Mouse (Mus musculus) MEL (cell line): Measurements from ENCODE around the gene Mtg2.

ENCODE experiments used
- CTCF ChIP-seq, 3 experiments: IDR thresholded peaks in 2 of 3; conservative IDR thresholded peaks in 1 of 3; 2 replicates each; pipeline ENCODE4 v1.5.1; 2011 to 2012; ENCODE audit warnings: low read length in 3 of 3, low read depth in 2 of 3, mild to moderate bottlenecking in 2 of 3, improper control_type of control experiment in 1 of 3, inconsistent platforms in 1 of 3, mixed read lengths in 1 of 3, moderate library complexity in 1 of 3; ENCODE audit not compliant: control insufficient read depth in 1 of 3, insufficient read depth in 1 of 3, poor library complexity in 1 of 3, severe bottlenecking in 1 of 3
- KAT2A ChIP-seq: conservative IDR thresholded peaks from 2 replicates; pipeline ENCODE4 v1.6.1; 2012; ENCODE audit warnings: low read depth, low read length, improper control_type of control experiment, inconsistent platforms
- MAZ ChIP-seq: IDR thresholded peaks from 2 replicates; pipeline ENCODE4 v1.6.1; 2012; ENCODE audit warnings: low read depth, mild to moderate bottlenecking, inconsistent platforms, low read length, improper control_type of control experiment
- NELFE ChIP-seq: IDR thresholded peaks from 2 replicates; pipeline ENCODE4 v1.6.1; 2011; ENCODE audit warnings: low read depth, low read length, improper control_type of control experiment
- POLR2A ChIP-seq, 2 experiments: IDR thresholded peaks; 2 replicates each; pipeline ENCODE4 v1.6.1; 2011 to 2012; ENCODE audit warnings: low read length in 2 of 2, mild to moderate bottlenecking in 2 of 2, control low read depth in 1 of 2, improper control_type of control experiment in 1 of 2, low read depth in 1 of 2, moderate library complexity in 1 of 2; ENCODE audit not compliant: control insufficient read depth in 1 of 2, insufficient read depth in 1 of 2, poor library complexity in 1 of 2
- RCOR1 ChIP-seq: IDR thresholded peaks from 2 replicates; pipeline ENCODE4 v1.6.1; 2012; ENCODE audit warnings: low read depth, mild to moderate bottlenecking, inconsistent platforms, low read length, improper control_type of control experiment
- TCF12 ChIP-seq: IDR thresholded peaks from 2 replicates; pipeline ENCODE4 v1.6.1; 2014; ENCODE audit warnings: low read depth, mild to moderate bottlenecking, inconsistent platforms, low read length, improper control_type of control experiment, moderate library complexity

- TF ChIP-seq RCOR1 (no peak), KAT2A (no peak), TCF12 (no peak), POLR2A (IDR thresholded peaks at IDR 0.05; ENCODE audit: control insufficient read depth in 1 of 2, insufficient read depth in 1 of 2, low read depth in 1 of 2, low read length in 2 of 2, poor library complexity in 1 of 2) (no peak; a peak in 1 of 4 replicates), CTCF (IDR thresholded peaks at IDR 0.05 in 2 of 3, conservative IDR thresholded peaks at IDR 0.05 in 1 of 3; ENCODE audit: control insufficient read depth in 1 of 3, insufficient read depth in 1 of 3, low read depth in 2 of 3, low read length in 3 of 3, poor library complexity in 1 of 3, severe bottlenecking in 1 of 3) (no peak), MAZ (no peak), NELFE (no peak)
Measured at GRCm38 (mm10) chr2:180041577-180042255, 28.7 kb upstream of the Mtg2 start.
